Mouse (Mus musculus) embryonic facial prominence, embryonic 14.5 days (tissue): ENCODE data around the gene Slc16a1. TPM values are rescaled to one million over a fixed set of nuclear protein-coding genes. Genes with fewer than 3 reads are reported as not detected.
A peak's percentile ranks its signal among the peaks of the same experiment; 100 is the strongest.

Source experiments
- ATAC-seq: fragments of 200-750 bp; cut with Nextera tagmentation; 2 replicates; pipeline ENCODE4 v1.8.0; 2017; ENCODE audit warnings: low read depth, moderate number of reproducible peaks, moderate TSS enrichment
- DNase-seq: peaks from one replicate; pipeline ENCODE4 v3.0.0-alpha.2; 2015; ENCODE audit warnings: low spot score
- H3K27ac ChIP-seq: fragments of 300-500 bp; sonication (generic); replicated peaks from 2 replicates; pipeline ENCODE4 v1.5.1; 2014; ENCODE audit warnings: low read depth, mild to moderate bottlenecking, low read length, moderate library complexity
- H3K27me3 ChIP-seq: fragments of 300-500 bp; sonication (generic); replicated peaks from 2 replicates; pipeline ENCODE4 v1.6.1; 2014; ENCODE audit warnings: low read length; ENCODE audit not compliant: control insufficient read depth, insufficient read depth
- H3K36me3 ChIP-seq: fragments of 300-500 bp; sonication (generic); 2 replicates; pipeline ENCODE4 v1.6.1; 2014; ENCODE audit warnings: low read length, mixed read lengths; ENCODE audit not compliant: control insufficient read depth, insufficient read depth
- H3K4me1 ChIP-seq: fragments of 300-500 bp; sonication (generic); 2 replicates; pipeline ENCODE4 v1.6.1; 2014; ENCODE audit warnings: antibody characterized with exemption, low read length; ENCODE audit not compliant: control insufficient read depth, insufficient read depth
- H3K4me2 ChIP-seq: fragments of 300-500 bp; sonication (generic); 2 replicates; pipeline ENCODE4 v1.6.1; 2014; ENCODE audit warnings: low read depth, mild to moderate bottlenecking, low read length, moderate library complexity, mixed read lengths
- H3K4me3 ChIP-seq: fragments of 300-500 bp; sonication (generic); 2 replicates; pipeline ENCODE4 v1.5.1; 2014; ENCODE audit warnings: low read depth, mild to moderate bottlenecking, low read length
- H3K9ac ChIP-seq: fragments of 300-500 bp; sonication (generic); 2 replicates; pipeline ENCODE4 v1.6.1; 2014; ENCODE audit warnings: low read depth, mild to moderate bottlenecking, low read length, moderate library complexity, mixed read lengths
- H3K9me3 ChIP-seq: fragments of 300-500 bp; sonication (generic); 2 replicates; pipeline ENCODE4 v1.6.1; 2016; ENCODE audit warnings: low read length; ENCODE audit not compliant: control insufficient read depth
- WGBS: fragments of 180-500 bp; shearing (Covaris S2); extraction: QIAGEN DNeasy Blood & Tissue Kit; methylation state at CpG from one replicate; pipeline ENCODE4 v1.1.7; 2014; 5-methylcytosine and 5-hydroxymethylcytosine counted together
- polyA plus RNA-seq: library from polyadenylated mRNA; unstranded; fragments of >200 nt; fragmentation: Nextera tagmentation; extraction: Ambion mirVana; gene quantifications from 2 replicates; pipeline ENCODE4 v1.2.1, GENCODE M21; 2014

Slc16a1 gene
- polyA plus RNA-seq, 1 experiment from 2014 or later: 30.9 TPM

DNA sequence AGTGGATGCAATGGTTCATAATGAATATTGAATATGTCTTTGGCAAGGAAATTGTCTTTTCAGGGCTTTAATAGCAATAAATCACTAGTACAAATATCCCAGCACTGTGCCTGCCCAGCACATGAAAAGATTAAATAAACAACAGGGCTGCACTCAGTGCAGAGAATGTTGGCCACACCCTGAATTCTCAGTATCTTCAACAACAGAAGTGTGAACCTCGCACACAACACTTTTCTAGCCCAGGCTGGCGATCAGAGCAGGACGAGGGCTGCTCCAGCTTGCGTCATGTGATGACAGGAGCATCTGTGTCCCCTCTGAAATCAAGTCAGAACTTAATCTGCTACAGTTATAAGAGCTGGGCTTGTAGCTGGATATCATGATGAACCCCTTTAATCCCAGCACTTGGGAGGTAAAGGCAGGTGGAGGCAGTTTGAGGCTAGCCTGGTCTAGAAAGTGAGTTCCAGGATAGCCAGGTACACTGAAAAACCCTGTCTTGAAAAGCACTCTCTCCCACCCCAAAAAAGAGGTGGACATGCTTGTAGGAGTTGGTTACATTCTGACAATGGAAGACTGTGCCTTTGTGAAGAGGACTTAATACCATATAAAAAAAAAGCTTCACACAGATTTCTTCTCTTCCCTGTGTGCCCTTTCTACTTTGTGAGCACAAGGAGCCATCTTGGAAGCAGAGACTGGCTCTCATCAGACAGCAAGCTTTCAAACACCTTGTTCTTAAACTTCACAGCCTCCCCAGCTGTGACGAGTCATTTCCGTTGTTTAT is 27.8 kb upstream of the Slc16a1 start:
- WGBS: 78% methylated on average over 6 of the region's 6 CpGs
- H3K27me3 ChIP-seq: no peaks in the 10 kb centered on the region
- H3K9me3 ChIP-seq: no peaks in the 10 kb centered on the region
- ATAC-seq (no peak), DNase-seq (no peak)
- no peak overlapping the region for H3K9ac ChIP-seq
- no peaks in the 10 kb centered on the region for H3K36me3 ChIP-seq
- no peaks in the 10 kb centered on the region; the same call in 1 of the 2 replicates for H3K4me1 ChIP-seq
- H3K4me3 ChIP-seq: no peak overlapping the region
- no peak overlapping the region for H3K27ac ChIP-seq
- no peak overlapping the region for H3K4me2 ChIP-seq

DNA sequence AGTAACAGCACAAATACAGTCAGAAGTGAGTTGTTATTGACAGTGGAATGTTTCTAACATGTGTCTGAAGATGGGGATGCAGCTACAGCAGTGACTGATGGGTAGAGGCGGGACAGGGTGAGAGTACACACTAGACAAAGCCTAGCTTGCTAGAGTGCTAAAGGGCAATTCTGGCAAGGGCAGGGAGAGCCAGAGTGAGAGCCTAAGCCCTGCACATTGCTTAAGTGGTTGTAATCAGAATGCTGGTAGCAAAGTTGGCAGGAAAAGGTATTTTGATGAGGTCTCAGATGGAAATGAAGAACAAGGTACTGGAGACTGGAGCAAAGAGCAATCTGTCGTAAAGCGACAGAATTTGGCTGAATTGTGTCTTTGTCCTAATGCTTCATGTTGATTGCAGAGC is 26.5 kb upstream of the Slc16a1 start:
- Histone ChIP-seq H3K4me2 (no peak overlapping the region), H3K27me3 (no peaks in the 10 kb centered on the region), H3K4me3 (no peak overlapping the region), H3K9ac (no peak overlapping the region), H3K36me3 (no peaks in the 10 kb centered on the region), H3K9me3 (no peaks in the 10 kb centered on the region), H3K27ac (no peak overlapping the region), H3K4me1 (no peaks in the 10 kb centered on the region; the same call in 1 of the 2 replicates)
- no peak for ATAC-seq
- WGBS: 88% methylated on average over 3 of the region's 3 CpGs
- no peak for DNase-seq

DNA sequence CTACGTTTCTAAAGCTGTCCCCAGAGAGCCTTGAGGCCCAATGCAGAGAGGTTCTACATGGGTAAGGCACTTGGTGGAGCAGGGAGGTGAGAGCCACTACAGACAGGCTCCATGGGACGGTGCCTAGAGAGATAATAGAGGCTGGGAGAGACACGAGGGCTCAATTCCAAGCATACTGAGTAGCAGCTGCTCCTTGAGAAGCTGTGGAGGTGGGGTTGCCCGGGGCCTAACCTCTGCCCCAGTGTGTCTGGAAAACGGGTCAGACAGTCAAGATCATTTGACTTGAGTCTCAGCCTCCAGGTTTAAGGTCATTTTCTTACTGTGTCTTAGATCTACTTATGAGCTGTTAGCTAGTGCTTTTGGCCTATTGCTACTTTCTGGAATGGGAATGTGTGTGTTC is 25.4 kb upstream of the Slc16a1 start:
- Histone ChIP-seq H3K36me3 (no peaks in the 10 kb centered on the region), H3K4me2 (no peak overlapping the region), H3K27ac (no peak overlapping the region), H3K4me3 (no peak overlapping the region), H3K9ac (no peak overlapping the region), H3K9me3 (no peaks in the 10 kb centered on the region), H3K27me3 (no peaks in the 10 kb centered on the region), H3K4me1 (no peaks in the 10 kb centered on the region; the same call in 1 of the 2 replicates)
- ATAC-seq (no peak), DNase-seq (no peak)
- 45% methylated on average over 5 of the region's 5 CpGs for WGBS

DNA sequence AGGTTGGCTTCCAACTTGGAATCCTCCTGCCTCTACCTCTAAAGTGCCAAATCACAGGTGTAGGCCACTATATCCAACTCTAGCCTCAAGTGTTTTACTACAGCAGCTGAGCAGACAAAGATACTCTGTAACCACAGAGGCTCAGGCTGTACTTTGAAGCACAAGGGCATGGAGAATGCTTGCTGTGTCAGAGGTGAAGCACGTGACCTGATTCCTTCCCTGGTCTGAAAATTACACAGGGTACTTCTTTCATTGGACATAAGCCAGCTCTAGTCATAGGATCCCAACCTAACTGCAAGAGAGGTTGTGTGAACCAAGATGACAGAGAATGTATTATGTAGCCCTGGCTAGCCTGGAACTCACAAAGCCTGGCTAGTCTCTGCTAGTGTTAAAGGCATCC is 24.4 kb upstream of the Slc16a1 start:
- no peaks in the 10 kb centered on the region for H3K27me3 ChIP-seq
- H3K4me3 ChIP-seq: no peak overlapping the region
- 85% methylated on average over 1 of the region's 1 CpGs for WGBS
- ATAC-seq (no peak), DNase-seq (no peak)
- H3K9ac ChIP-seq: no peak overlapping the region
- H3K36me3 ChIP-seq: no peaks in the 10 kb centered on the region
- H3K27ac ChIP-seq: no peak overlapping the region
- no peaks in the 10 kb centered on the region; the same call in 1 of the 2 replicates for H3K4me1 ChIP-seq
- no peaks in the 10 kb centered on the region for H3K9me3 ChIP-seq
- no peak overlapping the region for H3K4me2 ChIP-seq

DNA sequence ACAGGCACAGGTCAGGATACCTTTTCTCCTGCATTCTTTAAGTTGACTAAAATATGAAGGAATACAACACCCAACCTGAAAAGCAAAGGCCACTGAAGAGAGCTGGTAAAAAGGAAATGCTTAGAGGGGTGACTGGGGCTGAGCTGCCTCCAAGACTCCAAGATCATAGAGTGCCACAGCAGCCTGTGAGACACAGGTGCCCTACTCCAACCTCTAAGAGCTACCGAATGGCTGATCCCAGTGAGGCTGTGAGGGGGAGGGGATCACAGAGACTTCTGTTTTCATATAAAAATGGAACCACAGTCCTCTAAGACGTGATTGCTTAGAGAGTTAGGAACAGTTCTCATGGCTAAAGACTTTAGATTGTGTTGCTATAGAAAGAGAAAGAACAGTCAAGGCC is 23.3 kb upstream of the Slc16a1 start:
- WGBS: 84% methylated on average over 2 of the region's 2 CpGs
- no peaks in the 10 kb centered on the region; the same call in 1 of the 2 replicates for H3K4me1 ChIP-seq
- no peak overlapping the region for H3K4me3 ChIP-seq
- no peak overlapping the region for H3K9ac ChIP-seq
- no peaks in the 10 kb centered on the region for H3K36me3 ChIP-seq
- no peaks in the 10 kb centered on the region for H3K9me3 ChIP-seq
- no peak overlapping the region for H3K4me2 ChIP-seq
- ATAC-seq (no peak), DNase-seq (no peak)
- no peak overlapping the region for H3K27ac ChIP-seq
- H3K27me3 ChIP-seq: no peaks in the 10 kb centered on the region

DNA sequence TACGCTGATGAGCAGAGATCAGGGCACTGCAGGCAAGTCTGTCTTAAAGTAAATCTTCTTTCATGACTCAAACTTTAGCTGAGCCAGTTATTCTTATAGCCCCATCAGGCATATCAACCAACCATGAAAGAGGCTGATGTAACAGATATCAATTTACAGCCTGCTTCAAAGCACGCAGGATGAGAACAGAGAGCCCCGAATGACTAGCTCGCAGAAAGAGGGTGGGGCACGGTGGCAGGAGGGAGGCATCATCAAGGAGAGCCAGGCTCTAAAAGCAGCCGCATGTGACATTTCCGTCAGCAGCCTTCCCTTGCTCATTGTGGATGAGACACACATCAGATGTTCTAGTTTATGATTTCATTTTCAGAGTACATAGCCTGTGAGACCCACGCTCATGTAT is 22.3 kb upstream of the Slc16a1 start:
- WGBS: 29% methylated on average over 8 of the region's 8 CpGs
- no peak overlapping the region for H3K4me2 ChIP-seq
- H3K4me1 ChIP-seq: no peaks in the 10 kb centered on the region; the same call in 1 of the 2 replicates
- H3K36me3 ChIP-seq: no peaks in the 10 kb centered on the region
- H3K9me3 ChIP-seq: no peaks in the 10 kb centered on the region
- DNase-seq (peak; percentile 72), ATAC-seq (peak; percentile 84)
- no peak overlapping the region for H3K9ac ChIP-seq
- H3K27ac ChIP-seq: no peak overlapping the region
- H3K4me3 ChIP-seq: no peak overlapping the region
- H3K27me3 ChIP-seq: no peaks in the 10 kb centered on the region

DNA sequence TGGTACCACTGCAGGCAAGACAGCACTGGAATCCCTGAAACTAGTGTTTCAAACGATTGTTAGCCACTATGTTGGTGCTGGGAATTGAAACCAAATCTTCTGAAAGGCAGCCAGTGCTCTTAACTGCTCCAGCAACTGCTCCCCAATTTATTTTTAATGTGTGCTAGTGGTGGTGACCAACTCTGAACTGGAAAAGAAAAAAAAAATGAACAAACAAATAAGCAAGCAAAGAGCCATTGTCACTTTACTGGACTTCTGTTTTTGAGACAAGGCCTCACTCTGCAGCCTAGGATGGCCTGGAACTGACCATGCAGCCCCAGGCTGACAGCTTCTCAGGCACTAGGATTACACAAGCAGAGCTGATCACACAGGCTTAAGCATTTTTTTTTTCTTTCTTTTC is 16.6 kb upstream of the Slc16a1 start:
- H3K9me3 ChIP-seq: no peaks in the 10 kb centered on the region
- no peak overlapping the region for H3K9ac ChIP-seq
- no peak for DNase-seq
- no peak for ATAC-seq
- no peaks in the 10 kb centered on the region for H3K36me3 ChIP-seq
- H3K4me3 ChIP-seq: no peak overlapping the region
- no peak overlapping the region for H3K4me2 ChIP-seq
- 50% methylated on average over 1 of the region's 1 CpGs for WGBS
- H3K27ac ChIP-seq: no peak overlapping the region
- H3K4me1 ChIP-seq: no peaks in the 10 kb centered on the region
- H3K27me3 ChIP-seq: no peaks in the 10 kb centered on the region

DNA sequence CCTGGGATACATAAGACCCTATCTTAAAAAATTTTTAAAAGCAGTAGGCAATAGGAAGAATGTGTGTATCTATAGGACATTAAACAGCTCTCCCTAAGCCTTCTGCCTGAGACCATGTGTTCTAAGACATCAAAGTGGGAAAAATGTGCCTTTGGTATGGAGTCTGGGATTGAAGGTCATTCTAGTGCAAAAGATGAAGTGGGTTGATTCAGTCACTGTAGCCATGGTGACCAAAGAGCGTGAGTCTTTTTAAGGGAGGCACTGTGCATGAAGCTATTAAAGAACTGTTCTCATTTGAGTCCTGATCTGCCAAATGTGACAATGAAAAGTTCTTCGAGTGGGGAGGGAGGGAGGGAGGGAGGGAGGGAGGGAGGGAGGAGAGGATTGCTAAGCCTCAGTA is 8.7 kb upstream of the Slc16a1 start:
- Histone ChIP-seq H3K4me1 (no peaks in the 10 kb centered on the region), H3K9ac (no peak overlapping the region), H3K4me2 (no peak overlapping the region), H3K27ac (no peak overlapping the region), H3K4me3 (no peak overlapping the region), H3K27me3 (no peaks in the 10 kb centered on the region), H3K36me3 (no peaks in the 10 kb centered on the region), H3K9me3 (no peaks in the 10 kb centered on the region)
- DNase-seq (no peak), ATAC-seq (no peak)
- WGBS: 84% methylated on average over 2 of the region's 2 CpGs

DNA sequence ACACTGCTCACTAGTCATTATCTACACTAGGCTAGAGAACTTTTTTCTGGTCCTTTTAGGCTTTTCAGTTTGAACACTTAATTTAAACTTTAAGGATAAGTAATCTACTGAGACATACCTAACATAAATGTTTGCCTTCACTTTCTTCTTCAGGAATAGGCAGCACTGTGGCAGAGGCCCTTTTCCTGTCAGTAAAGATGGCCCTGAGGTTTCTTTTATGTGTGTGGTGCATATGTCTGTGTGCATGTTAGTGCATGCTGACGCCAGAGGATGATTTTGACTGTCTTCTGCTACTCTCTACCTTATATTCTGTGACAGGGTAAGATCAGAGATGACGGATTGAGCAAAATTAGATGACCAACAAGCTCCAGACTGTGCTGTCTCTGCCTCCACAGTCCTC is 7.5 kb upstream of the Slc16a1 start:
- DNase-seq (no peak), ATAC-seq (no peak)
- no peaks in the 10 kb centered on the region for H3K4me1 ChIP-seq
- H3K4me3 ChIP-seq: no peak overlapping the region
- 84% methylated on average over 2 of the region's 2 CpGs for WGBS
- no peak overlapping the region for H3K9ac ChIP-seq
- no peaks in the 10 kb centered on the region for H3K27me3 ChIP-seq
- H3K9me3 ChIP-seq: no peaks in the 10 kb centered on the region
- H3K36me3 ChIP-seq: no peaks in the 10 kb centered on the region
- H3K27ac ChIP-seq: no peak overlapping the region
- no peak overlapping the region for H3K4me2 ChIP-seq
